Mouse (Mus musculus): ENCODE measurements at regions not wholly inside any gene's neighbourhood (a gene's known extent, or its start where the extent isn't known, plus 50 kb on each side); places are given as distances from the start of the nearest gene placed in this dataset.

DNA sequence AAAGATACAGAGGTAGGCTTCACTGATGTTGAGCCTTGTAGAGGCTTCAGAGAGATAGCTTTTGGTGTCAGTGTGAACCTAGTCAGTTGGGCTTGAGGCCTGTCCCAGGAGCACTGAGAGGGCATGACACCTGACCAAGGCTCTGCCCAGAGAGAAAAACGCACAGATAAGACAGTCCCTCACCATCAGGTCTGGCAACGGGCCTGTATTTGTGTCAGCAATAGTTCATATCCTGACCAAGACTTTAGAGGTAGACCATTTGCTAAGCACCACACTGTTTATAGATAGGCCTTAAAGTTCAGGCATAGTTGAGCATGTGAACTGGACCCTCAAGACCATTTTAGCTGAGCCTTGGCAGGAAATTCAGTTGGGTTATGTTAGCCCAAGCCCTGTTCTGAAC, 60.4 kb upstream of the C2cd4b start:
- no peak for TF ChIP-seq MYOG (IDR thresholded peaks at IDR 0.05; ENCODE audit: control insufficient read depth, extremely low read depth, insufficient read length)
- Histone ChIP-seq H3K27me3 (ENCODE audit: control insufficient read depth, insufficient read depth, insufficient read length) (no peaks in the 10 kb centered on the region), H3K4me3 (ENCODE audit: insufficient read depth, poor library complexity, severe bottlenecking) (no peak overlapping the region), H3K79me2 (ENCODE audit: control insufficient read depth, insufficient read depth) (no peaks in the 10 kb centered on the region), H3ac (ENCODE audit: control insufficient read depth, insufficient read length, low read depth) (no peak overlapping the region), H3K36me3 (ENCODE audit: control insufficient read depth, insufficient read depth) (no peaks in the 10 kb centered on the region), H3K79me3 (ENCODE audit: low read depth) (no peaks in the 10 kb centered on the region)

DNA sequence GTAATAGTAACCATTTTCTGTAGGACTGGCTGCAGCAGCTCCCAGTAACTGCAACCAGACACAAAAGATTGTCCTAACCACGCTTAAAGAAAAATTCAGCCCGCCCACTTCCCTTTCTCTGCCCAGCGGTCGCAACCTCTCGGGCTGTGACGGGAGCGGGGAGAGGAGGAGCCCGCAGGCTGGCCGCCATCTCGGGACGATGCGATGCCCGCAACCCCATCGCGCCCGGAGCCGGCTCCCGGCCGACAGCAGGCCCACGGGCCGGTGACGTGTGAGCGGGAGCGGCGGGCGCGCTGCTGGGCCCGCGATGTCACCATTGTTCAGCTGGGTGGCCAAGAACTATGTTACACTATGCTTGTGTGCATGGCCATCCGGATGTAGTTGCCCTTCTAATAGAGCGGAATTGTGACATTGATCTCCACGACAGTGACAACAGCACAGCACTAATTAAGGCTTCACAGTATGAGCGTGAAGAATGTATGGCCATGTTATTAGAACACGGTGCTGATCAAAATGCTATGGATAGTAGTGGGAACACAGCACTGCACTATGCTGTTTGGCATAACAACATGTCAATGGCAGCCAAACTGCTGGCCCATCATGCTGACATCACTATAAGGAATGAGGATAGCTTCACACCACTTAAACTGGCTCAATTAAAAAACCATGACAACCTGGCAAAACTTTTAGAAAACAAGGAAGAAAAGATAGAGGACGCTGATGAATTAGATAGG, 59.2 kb upstream of the C2cd4b start:
- Histone ChIP-seq H3K79me3 (ENCODE audit: low read depth) (no peaks in the 10 kb centered on the region), H3ac (ENCODE audit: control insufficient read depth, insufficient read length, low read depth) (no peak overlapping the region), H3K4me3 (ENCODE audit: insufficient read depth, poor library complexity, severe bottlenecking) (no peak overlapping the region), H3K79me2 (ENCODE audit: control insufficient read depth, insufficient read depth) (no peaks in the 10 kb centered on the region), H3K27me3 (ENCODE audit: control insufficient read depth, insufficient read depth, insufficient read length) (no peaks in the 10 kb centered on the region), H3K36me3 (ENCODE audit: control insufficient read depth, insufficient read depth) (no peaks in the 10 kb centered on the region)
- TF ChIP-seq MYOG (IDR thresholded peaks at IDR 0.05; ENCODE audit: control insufficient read depth, extremely low read depth, insufficient read length) (no peak), MAX (IDR thresholded peaks at IDR 0.05) (no peak), FOSL1 (IDR thresholded peaks at IDR 0.05; ENCODE audit: insufficient read depth, low read length, poor library complexity, severe bottlenecking) (no peak), USF1 (IDR thresholded peaks at IDR 0.05; ENCODE audit: low read depth) (no peak), CEBPB (IDR thresholded peaks at IDR 0.05; ENCODE audit: low read depth) (no peak), CTCF (IDR thresholded peaks at IDR 0.05; ENCODE audit: control insufficient read depth, insufficient read depth, insufficient read length) (no peak), MYOD1 (IDR thresholded peaks at IDR 0.05; ENCODE audit: control insufficient read depth, insufficient read length, low read depth) (no peak)

DNA sequence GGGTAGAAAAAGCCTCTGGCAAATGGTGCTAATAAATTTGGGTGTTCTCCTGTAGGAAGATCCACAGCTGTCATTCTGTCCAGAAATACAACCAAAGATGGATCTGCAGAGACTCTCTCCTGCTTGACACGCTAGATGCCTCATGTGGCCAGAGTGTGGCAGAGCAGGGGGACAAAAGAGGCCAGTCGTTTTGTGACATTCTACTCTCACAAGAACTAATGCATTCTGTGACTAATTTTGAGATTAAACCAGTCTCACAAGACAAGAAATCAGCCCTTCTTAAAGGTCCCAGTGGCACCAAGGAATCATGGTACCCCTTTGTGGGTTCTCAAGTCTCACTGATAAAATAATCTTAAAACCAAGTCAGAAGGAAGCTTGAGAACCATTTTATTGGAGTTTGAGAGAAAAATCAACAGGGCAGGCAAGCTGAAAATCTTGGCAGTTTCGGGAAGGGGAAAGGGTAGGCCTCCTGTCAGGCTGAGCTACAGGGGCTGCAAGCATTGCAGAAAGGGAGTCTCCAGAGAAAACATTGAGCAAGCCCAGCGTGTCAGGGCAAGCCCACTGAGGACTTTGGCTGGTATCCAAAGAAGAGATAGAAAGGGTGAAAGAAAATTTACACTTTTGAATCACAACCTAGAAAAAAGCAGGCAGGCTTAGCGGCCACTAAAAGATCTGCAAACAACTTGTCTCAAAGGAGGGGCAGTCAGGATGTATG, 50.8 kb upstream of the C2cd4b start:
- Histone ChIP-seq H3K4me3 (ENCODE audit: insufficient read depth, poor library complexity, severe bottlenecking) (no peak overlapping the region), H3K36me3 (ENCODE audit: control insufficient read depth, insufficient read depth) (no peaks in the 10 kb centered on the region), H3K79me3 (ENCODE audit: low read depth) (no peaks in the 10 kb centered on the region), H3K79me2 (ENCODE audit: control insufficient read depth, insufficient read depth) (no peaks in the 10 kb centered on the region), H3ac (ENCODE audit: control insufficient read depth, insufficient read length, low read depth) (no peak overlapping the region), H3K27me3 (ENCODE audit: control insufficient read depth, insufficient read depth, insufficient read length) (peaks cover 9% of the 10 kb centered on the region)
- TF ChIP-seq USF1 (IDR thresholded peaks at IDR 0.05; ENCODE audit: low read depth) (no peak), FOSL1 (IDR thresholded peaks at IDR 0.05; ENCODE audit: insufficient read depth, low read length, poor library complexity, severe bottlenecking) (no peak), CTCF (IDR thresholded peaks at IDR 0.05; ENCODE audit: control insufficient read depth, insufficient read depth, insufficient read length) (no peak), MYOG (IDR thresholded peaks at IDR 0.05; ENCODE audit: control insufficient read depth, extremely low read depth, insufficient read length) (no peak), CEBPB (IDR thresholded peaks at IDR 0.05; ENCODE audit: low read depth) (no peak), MYOD1 (IDR thresholded peaks at IDR 0.05; ENCODE audit: control insufficient read depth, insufficient read length, low read depth) (no peak), MAX (IDR thresholded peaks at IDR 0.05) (no peak)

All from C2C12 (cell line).